Mouse (Mus musculus) thymus, postnatal 4 days (tissue): ENCODE results near the gene Tmem201.
A peak's percentile ranks its signal among the peaks of the same experiment; 100 is the strongest.

ENCODE experiments used
- DNase-seq: peaks from one replicate; pipeline ENCODE4 v3.0.0; 2021

Tmem201 gene

GRCm38 (mm10) chr4:149744119-149744518 is 6.3 kb upstream of the Tmem201 start:
- no peak for DNase-seq

GRCm38 (mm10) chr4:149742011-149742530 is 4.2 kb upstream of the Tmem201 start:
- DNase-seq, result no peak

- peak; percentile 7 for DNase-seq
Measured at GRCm38 (mm10) chr4:149740301-149740700, 2.5 kb upstream of the Tmem201 start.

- DNase-seq, result peak; percentile 5
Measured at GRCm38 (mm10) chr4:149739478-149739877, 1.6 kb upstream of the Tmem201 start.

GRCm38 (mm10) chr4:149736581-149736980 is 1.3 kb downstream of the Tmem201 start:
- no peak for DNase-seq

GRCm38 (mm10) chr4:149735624-149736250 is 2.1 kb downstream of the Tmem201 start:
- no peak for DNase-seq

- DNase-seq, result no peak
Measured at GRCm38 (mm10) chr4:149734730-149735475, 2.9 kb downstream of the Tmem201 start.

- DNase-seq, result no peak
Measured at GRCm38 (mm10) chr4:149734246-149734645, 3.6 kb downstream of the Tmem201 start.

- DNase-seq, result no peak
Measured at GRCm38 (mm10) chr4:149733748-149734147, 4.1 kb downstream of the Tmem201 start.

- DNase-seq, result no peak
Measured at GRCm38 (mm10) chr4:149732800-149733199, 5.0 kb downstream of the Tmem201 start.

GRCm38 (mm10) chr4:149732313-149732712 is 5.5 kb downstream of the Tmem201 start:
- no peak for DNase-seq

- no peak for DNase-seq
Measured at GRCm38 (mm10) chr4:149730827-149731226, 7.0 kb downstream of the Tmem201 start.

- DNase-seq, result no peak
Measured at GRCm38 (mm10) chr4:149728810-149729209, 9.0 kb downstream of the Tmem201 start.

GRCm38 (mm10) chr4:149727636-149728035 is 10.2 kb downstream of the Tmem201 start:
- DNase-seq, result no peak

- peak; percentile 89 for DNase-seq
Measured at GRCm38 (mm10) chr4:149725661-149726350, 12.0 kb downstream of the Tmem201 start.

- DNase-seq, result no peak
Measured at GRCm38 (mm10) chr4:149724916-149725470, 12.9 kb downstream of the Tmem201 start.

GRCm38 (mm10) chr4:149723855-149724731 is 13.8 kb downstream of the Tmem201 start:
- peak; percentile 80 for DNase-seq

GRCm38 (mm10) chr4:149723021-149723390 is 14.8 kb downstream of the Tmem201 start:
- no peak for DNase-seq

GRCm38 (mm10) chr4:149722104-149723020 is 15.5 kb downstream of the Tmem201 start:
- no peak for DNase-seq

- no peak for DNase-seq
Measured at GRCm38 (mm10) chr4:149721163-149721562, 16.7 kb downstream of the Tmem201 start.

- peak; percentile 78 for DNase-seq
Measured at GRCm38 (mm10) chr4:149719686-149720085, 18.2 kb downstream of the Tmem201 start.
